Mouse (Mus musculus): ENCODE results near the gene Col2a1.
A peak's percentile ranks its signal among the peaks of the same experiment; 100 is the strongest.

Gene Col2a1

GRCm38 (mm10) chr15:97963989-97964835, 40.3 kb downstream of the Col2a1 start, which contains the start of gene Tmem106c:
Tmem106c (plus strand) TSS chr15:97964200.
- peak; percentile 84 for DNase-seq (ENCODE audit: low read depth)

- peak; percentile 14 for DNase-seq (ENCODE audit: low read depth)
Observed at GRCm38 (mm10) chr15:97963329-97963988, 41.0 kb downstream of the Col2a1 start.

- DNase-seq (ENCODE audit: low read depth), result no peak
Observed at GRCm38 (mm10) chr15:97956416-97956815, 48.1 kb downstream of the Col2a1 start.

- DNase-seq (ENCODE audit: low read depth), result no peak
Observed at GRCm38 (mm10) chr15:97955742-97956141, 48.8 kb downstream of the Col2a1 start.

- DNase-seq (ENCODE audit: low read depth), result no peak
Observed at GRCm38 (mm10) chr15:97955286-97955685, 49.2 kb downstream of the Col2a1 start.

- no peak for DNase-seq (ENCODE audit: low read depth)
Observed at GRCm38 (mm10) chr15:97954671-97955070, 49.8 kb downstream of the Col2a1 start.

GRCm38 (mm10) chr15:97952889-97953189, 51.7 kb downstream of the Col2a1 start:
- no peak for DNase-seq (ENCODE audit: low read depth)

- DNase-seq (ENCODE audit: low read depth), result peak; percentile 38
Observed at GRCm38 (mm10) chr15:97952137-97952888, 52.2 kb downstream of the Col2a1 start.

GRCm38 (mm10) chr15:97950240-97950639, 54.3 kb downstream of the Col2a1 start:
- no peak for DNase-seq (ENCODE audit: low read depth)

- no peak for DNase-seq (ENCODE audit: low read depth)
Observed at GRCm38 (mm10) chr15:97949706-97950105, 54.8 kb downstream of the Col2a1 start.

- DNase-seq (ENCODE audit: low read depth), result no peak
Observed at GRCm38 (mm10) chr15:97948720-97949119, 55.8 kb downstream of the Col2a1 start.

GRCm38 (mm10) chr15:97945656-97946315, 58.7 kb downstream of the Col2a1 start:
- no peak for DNase-seq (ENCODE audit: low read depth)

GRCm38 (mm10) chr15:97944919-97945574, 59.4 kb downstream of the Col2a1 start:
- no peak for DNase-seq (ENCODE audit: low read depth)

GRCm38 (mm10) chr15:97943356-97943755, 61.1 kb downstream of the Col2a1 start:
- no peak for DNase-seq (ENCODE audit: low read depth)

- DNase-seq (ENCODE audit: low read depth), result no peak
Observed at GRCm38 (mm10) chr15:97942538-97942937, 62.0 kb downstream of the Col2a1 start.

- no peak for DNase-seq (ENCODE audit: low read depth)
Observed at GRCm38 (mm10) chr15:97941306-97941705, 63.2 kb downstream of the Col2a1 start.

GRCm38 (mm10) chr15:97940088-97940487, 64.4 kb downstream of the Col2a1 start:
- no peak for DNase-seq (ENCODE audit: low read depth)

- DNase-seq (ENCODE audit: low read depth), result no peak
Observed at GRCm38 (mm10) chr15:97938580-97938979, 65.9 kb downstream of the Col2a1 start.

GRCm38 (mm10) chr15:97932441-97932840, 72.1 kb downstream of the Col2a1 start:
- DNase-seq (ENCODE audit: low read depth), result no peak

GRCm38 (mm10) chr15:97929259-97929824, 75.2 kb downstream of the Col2a1 start:
- DNase-seq (ENCODE audit: low read depth), result no peak

- DNase-seq (ENCODE audit: low read depth), result no peak
Observed at GRCm38 (mm10) chr15:97927821-97928220, 76.7 kb downstream of the Col2a1 start.

Data from c-Kit-positive CD71-positive TER-119-negative erythroid progenitor cells, embryonic 14.5 days (primary cell).